Mouse (Mus musculus) liver, postnatal 0 days (tissue): Measurements from ENCODE around the gene Pp2d1.

Source experiments
- CTCF ChIP-seq: sonication (generic); IDR thresholded peaks from 2 replicates; pipeline ENCODE4 v1.5.1; 2016; ENCODE audit warnings: antibody characterized with exemption, low read depth
- EP300 ChIP-seq: IDR thresholded peaks from 2 replicates; pipeline ENCODE4 v1.6.1; 2016; ENCODE audit warnings: antibody characterized with exemption, low read depth, mild to moderate bottlenecking

GRCm38 (mm10) chr17:53478858-53479603 lies 60.2 kb downstream of the Pp2d1 start, which contains the start of gene Rab5a:
- peak; percentile 34; the same call in 1 of the 2 replicates for TF ChIP-seq CTCF
- no peak for TF ChIP-seq EP300
